Mouse (Mus musculus) left cerebral cortex, postnatal 36 days (tissue): Measurements from ENCODE around the gene Ldlrad2. TPM values are rescaled to one million over a fixed set of nuclear protein-coding genes. Genes with fewer than 3 reads are reported as not detected.

Experiments
- DNase-seq, 2 experiments: peaks; one replicate each; pipeline ENCODE4 v3.0.0; 2021 to 2022; ENCODE audit warnings: low spot score in 2 of 2, mixed read lengths in 1 of 2
- intact Hi-C: fragments of 180-260 bp; cut with DNase I; formaldehyde crosslinking; loops from one replicate; pipeline ENCODE4 v1.15.1; 2025
- microRNA-seq: library from miRNA; unstranded; fragments of <30 nt; microRNA quantifications from one replicate; pipeline ENCODE4 v1.2.0, GENCODE M21; 2022
- total RNA-seq, 2 experiments: library from RNA; stranded (reverse); gene quantifications; 2 replicates each; pipeline ENCODE4 v1.2.3; 2021

The Ldlrad2 gene
- total RNA-seq, 2 experiments from 2014 or later, result not detected

- intact Hi-C loops, result no loop called here
Observed at GRCm38 (mm10) chr4:137569873-137570272, 4.5 kb downstream of the Ldlrad2 start.

GRCm38 (mm10) chr4:137556673-137557210 is 17.6 kb downstream of the Ldlrad2 start:
- DNase-seq, result no peak
- intact Hi-C loops, result no loop called here

More at GRCm38 (mm10) chr4:137569873-137570272, 4.5 kb downstream of the Ldlrad2 start:
- no peak for DNase-seq

DNA sequence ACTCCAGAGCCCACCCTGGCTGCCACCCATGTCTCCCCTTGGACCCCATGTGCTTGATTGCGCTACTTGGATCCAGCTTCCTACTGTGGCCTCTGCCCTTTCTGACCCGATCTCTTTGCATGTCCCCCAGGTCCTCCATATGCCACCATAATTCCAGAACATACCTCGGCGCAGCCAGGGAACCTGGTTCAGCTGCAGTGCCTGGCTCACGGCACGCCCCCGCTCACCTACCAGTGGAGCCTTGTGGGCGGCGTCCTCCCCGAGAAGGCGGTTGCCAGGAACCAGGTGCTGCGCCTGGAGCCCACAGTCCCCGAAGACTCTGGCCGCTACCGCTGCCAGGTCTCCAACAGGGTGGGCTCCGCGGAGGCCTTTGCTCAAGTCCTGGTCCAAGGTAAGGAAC is 20.9 kb downstream of the Ldlrad2 start:
- intact Hi-C loops, result no loop called here
- DNase-seq, result no peak

DNA sequence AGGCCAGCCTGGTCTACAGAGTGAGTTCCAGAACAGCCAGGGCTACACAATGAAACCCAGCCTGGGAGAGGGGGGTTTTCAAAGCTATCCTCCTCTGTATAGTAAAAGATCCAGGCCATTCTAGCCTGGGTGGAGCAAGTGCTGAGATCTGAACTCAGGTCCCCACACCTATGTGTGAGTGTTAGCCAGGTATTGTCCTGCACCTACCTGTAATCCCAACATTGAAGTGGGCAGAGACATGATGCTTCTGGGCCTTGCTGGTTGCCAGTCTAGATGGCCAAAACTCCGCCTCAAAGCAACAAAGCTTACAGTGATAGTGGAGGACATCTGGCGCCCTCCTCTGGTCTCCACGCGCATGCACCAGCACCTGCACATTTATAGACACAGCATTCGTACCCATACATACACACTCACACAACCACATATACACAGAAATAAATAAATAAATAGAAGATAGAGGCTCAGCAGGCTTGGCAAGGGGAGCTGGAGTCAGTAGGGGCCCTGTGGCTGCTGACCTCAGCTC is 28.3 kb downstream of the Ldlrad2 start:
- intact Hi-C loops, result loop anchor here (5.0 kb wide), 1 partner anchor 104 kb away; no protein-coding TSS in a partner anchor

DNA sequence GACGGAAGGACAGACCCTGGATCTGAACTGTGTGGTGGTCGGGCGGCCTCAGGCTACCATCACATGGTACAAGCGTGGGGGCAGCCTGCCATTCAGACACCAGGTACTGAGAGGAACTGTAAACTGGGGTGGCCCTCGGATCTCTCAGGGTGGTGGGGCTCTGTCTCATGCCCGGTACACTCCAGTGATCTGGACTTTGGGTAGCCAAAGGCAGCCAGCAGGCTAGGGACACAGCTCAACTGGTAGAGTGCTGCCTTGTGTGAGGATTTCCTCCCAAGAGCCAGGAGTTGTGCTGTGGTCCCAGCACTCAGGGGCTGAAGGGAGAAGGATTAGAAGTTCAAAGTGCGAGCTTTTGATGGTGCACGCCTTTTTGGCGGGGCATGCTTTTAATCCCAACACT is 28.8 kb downstream of the Ldlrad2 start:
- intact Hi-C loops, result loop anchor here (5.0 kb wide), 1 partner anchor 103 kb away; no protein-coding TSS in a partner anchor

More for the DNA sequence above, 28.3 kb downstream of the Ldlrad2 start:
- DNase-seq, result peak in 1 of 2 experiments; percentile 15

DNA sequence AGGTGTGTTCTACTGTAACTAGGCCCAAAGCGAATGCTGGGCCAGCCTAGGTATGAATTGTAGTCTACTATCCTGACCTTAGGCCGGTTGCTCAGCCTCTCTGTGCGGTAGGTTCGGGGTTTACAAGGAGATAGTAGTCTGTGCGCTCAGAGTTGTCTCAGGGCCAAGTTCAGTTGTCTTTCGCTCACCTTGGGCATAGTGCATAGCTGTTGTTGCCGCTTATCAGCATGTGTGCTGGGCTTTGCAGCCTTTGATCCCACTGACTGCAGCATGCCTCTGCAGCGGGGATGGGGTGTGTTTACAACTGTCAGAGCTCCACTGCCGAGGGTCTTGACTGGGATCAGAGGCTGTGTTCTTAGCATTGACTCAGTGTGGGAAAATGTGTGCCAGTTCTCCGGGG is 31.4 kb downstream of the Ldlrad2 start:
- no peak for DNase-seq
- intact Hi-C loops, result no loop called here

More for the DNA sequence above, 28.8 kb downstream of the Ldlrad2 start:
- DNase-seq, result no peak

DNA sequence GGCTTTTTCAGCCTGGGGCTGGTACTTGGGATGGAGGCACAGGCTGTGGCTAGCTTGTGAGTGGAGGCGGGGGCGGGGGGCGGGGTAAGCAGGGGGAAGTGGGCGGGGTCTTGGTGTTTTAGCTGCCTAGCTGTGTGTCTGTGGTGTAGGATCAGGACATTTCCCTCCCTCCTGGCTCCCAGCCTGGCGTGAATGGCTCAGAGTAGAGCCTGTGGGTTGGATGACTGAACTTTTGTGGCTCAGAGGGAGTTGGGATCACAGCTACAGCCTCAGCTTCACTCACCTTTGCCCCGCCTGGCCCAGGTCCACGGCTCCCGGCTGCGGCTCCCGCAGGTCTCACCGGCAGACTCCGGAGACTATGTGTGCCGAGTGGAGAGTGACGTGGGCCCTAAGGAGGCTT is 34.0 kb downstream of the Ldlrad2 start:
- DNase-seq, result no peak
- intact Hi-C loops, result no loop called here

GRCm38 (mm10) chr4:137527872-137528271 is 46.5 kb downstream of the Ldlrad2 start:
- intact Hi-C loops, result no loop called here

GRCm38 (mm10) chr4:137527368-137527767 is 47.0 kb downstream of the Ldlrad2 start:
- intact Hi-C loops, result no loop called here

More at GRCm38 (mm10) chr4:137527872-137528271, 46.5 kb downstream of the Ldlrad2 start:
- DNase-seq, result no peak

DNA sequence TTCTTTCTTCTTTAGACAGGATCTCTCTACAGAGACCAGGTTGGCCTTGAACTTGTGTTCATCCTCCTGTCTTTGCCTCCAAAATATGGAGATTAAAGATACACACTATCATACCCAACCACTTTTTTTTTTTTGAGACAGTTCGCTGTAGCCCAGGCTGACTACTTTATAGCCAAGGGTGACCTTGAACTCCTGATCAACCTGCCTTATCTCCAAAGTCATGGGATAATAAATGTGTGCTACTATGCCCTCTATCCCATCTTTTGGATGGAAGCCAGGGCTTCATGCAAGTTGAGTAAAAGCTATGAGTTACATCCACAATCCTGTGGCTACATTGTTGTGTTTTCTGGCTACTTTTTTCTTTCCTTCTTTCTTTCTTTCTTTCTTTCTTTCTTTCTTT is 48.9 kb downstream of the Ldlrad2 start:
- no peak for DNase-seq
- intact Hi-C loops, result no loop called here

More at GRCm38 (mm10) chr4:137527368-137527767, 47.0 kb downstream of the Ldlrad2 start:
- DNase-seq, result no peak

Small RNA genes lying within 50 kb of the gene (microRNA-seq; reads per million reads assigned to microRNA genes)
- gene Mir7018, result not detected

Other genes with a start within 250 kb of the Ldlrad2 start
- gene Cdc42, start 216.8 kb downstream of the Ldlrad2 start, total RNA-seq, result 100 to 1,000 TPM; 311 to 333 TPM
- not detected for gene Cela3a, start 164.8 kb downstream of the Ldlrad2 start, total RNA-seq
- not detected for gene Cela3b, start 144.0 kb downstream of the Ldlrad2 start, total RNA-seq
- gene 1700013G24Rik, start 121.3 kb downstream of the Ldlrad2 start, total RNA-seq, result not detected
- 1 to 10 TPM; 5.7 to 7.7 TPM for gene Hspg2, start 105.8 kb downstream of the Ldlrad2 start, total RNA-seq
- 100 to 1,000 TPM in 1 of 2 experiments, 10 to 100 TPM in 1; 97.9 to 139 TPM for gene Usp48, start 19.2 kb upstream of the Ldlrad2 start, total RNA-seq
- 100 to 1,000 TPM; 311 to 333 TPM for gene Rap1gap, start 90.2 kb upstream of the Ldlrad2 start, total RNA-seq
- gene Alpl, start 221.8 kb upstream of the Ldlrad2 start, total RNA-seq, result 1 to 10 TPM; 6.2 to 7.4 TPM